Mouse (Mus musculus) testis, postnatal 10 days (tissue): ENCODE measurements around the gene Mfsd4b1.
A peak's percentile ranks its signal among the peaks of the same experiment; 100 is the strongest.

Experiments used
- DNase-seq: peaks from one replicate; pipeline ENCODE4 v3.0.0; 2021; ENCODE audit warnings: low spot score

Gene Mfsd4b1

DNA sequence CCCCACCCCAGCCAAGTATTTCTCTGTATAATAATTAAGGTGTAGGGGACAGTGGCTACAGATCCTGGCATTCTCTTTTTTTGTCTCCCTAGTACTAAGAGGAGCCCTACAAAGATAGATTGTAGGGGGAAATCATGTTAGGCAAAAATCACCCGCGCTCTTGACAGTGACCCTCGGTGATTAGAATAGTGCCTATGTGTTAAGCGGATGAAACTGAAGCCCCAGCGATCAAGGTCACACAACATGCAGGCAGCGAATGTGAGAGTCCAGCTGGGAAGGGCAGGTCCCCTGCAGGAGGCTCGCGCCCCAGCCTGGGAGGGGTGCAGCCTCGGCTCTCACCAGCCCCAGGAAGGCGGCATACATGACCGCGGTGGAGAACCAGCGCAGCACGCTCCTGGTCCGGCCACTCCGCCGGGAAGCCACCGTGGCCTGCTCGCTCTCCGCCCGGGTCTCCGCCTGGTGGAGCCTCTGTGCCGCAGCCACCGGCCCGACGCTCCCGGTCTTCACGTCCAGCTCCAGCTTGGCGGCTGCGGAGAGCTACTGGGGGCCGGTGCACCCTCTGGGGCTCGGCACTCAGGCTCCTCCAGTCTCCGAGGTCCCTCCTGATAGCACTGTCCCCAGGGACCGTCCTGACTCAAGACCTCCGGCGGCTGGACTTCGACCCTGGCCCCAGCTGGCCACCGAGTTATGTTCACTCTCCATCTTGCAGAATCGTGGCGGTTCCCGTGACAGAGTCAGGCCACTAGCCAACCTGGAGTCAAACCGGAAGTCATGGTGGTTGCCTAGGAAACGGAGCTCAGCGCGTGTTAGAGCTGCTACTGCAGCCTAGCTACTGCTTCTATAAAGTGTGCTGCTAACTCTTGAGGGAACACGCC is at the start of gene Mfsd4b1:
TSS of gene Mfsd4b1 (minus strand) at position 715 of the 875 bp plus-strand sequence.
- peak; percentile 76 for DNase-seq

DNA sequence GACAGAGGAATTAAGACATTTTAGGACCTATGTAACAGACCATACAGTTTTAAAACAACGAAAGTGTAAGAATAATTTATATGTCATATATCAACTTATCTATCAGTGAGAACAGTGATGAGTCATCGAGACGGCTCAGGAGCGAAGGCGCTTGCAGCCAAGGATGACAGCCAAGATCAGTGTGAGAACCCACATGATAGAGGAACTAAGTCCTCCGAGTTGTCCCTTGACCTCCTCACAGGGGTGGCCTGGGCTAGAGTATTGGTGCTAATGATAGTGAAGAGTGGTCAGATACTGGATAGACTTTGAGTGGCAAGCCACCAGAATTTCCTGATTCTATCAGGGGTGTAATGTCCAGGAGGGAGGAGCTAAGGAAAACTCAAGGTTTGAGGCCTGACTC is 48.5 kb upstream of the Mfsd4b1 start:
- DNase-seq = no peak

DNA sequence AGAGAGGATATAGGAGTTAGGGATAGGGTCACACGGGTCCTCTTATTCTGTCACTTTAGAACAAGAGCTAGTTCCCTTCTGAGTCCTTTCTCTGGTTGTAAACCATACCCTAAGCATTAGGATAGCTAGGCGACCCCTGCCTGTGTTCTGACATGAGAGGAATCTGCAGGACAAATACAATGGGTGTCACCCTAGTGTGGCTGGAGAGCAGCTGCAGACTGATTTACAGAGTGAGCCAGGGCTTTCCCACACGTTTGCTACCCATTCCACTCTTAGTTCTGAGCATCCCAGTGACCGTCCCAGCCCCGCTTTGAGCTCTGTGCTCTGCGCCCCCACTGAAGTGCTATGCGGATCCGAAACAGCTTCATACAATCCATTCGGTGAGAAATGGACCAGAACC is 45.6 kb upstream of the Mfsd4b1 start:
- DNase-seq = no peak

DNA sequence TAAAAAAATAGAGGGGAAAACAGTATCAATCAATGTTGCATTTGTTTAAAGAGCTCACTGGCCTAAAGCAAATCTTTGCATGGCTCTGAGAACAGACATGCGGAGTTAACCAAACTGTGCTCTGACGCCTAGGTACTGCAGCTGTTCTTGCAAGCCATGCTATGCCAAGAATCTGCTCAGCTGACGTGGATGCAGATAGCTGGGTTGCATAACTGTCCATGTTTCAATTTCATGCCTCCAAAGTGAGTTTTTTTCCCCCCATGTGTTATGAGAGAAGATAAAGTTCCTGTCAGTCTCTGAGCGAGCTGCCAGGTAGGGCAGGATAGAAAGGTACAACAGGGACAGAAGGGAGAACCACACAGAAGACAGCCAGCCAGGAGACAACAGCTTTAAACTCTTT is 44.2 kb upstream of the Mfsd4b1 start:
- DNase-seq = no peak

DNA sequence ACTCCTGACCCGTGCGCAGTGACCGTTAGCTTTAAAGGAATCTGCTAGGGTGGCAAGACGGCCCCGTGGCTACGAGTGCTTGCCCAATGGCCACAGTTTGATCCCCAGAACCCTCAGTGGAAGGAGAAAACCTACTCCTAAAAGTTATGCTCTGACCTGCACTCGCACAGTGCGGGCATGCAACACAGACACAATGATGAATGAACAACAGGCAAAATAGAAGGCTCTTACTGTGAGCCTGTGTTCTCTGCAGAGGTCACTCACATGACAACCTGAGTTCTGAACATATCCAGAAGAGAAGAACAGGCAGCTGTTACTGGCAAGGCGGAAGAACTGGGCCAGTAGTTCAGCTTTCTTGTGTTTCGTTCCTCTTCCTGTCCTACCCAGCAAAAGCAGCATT is 43.5 kb upstream of the Mfsd4b1 start:
- DNase-seq = no peak

DNA sequence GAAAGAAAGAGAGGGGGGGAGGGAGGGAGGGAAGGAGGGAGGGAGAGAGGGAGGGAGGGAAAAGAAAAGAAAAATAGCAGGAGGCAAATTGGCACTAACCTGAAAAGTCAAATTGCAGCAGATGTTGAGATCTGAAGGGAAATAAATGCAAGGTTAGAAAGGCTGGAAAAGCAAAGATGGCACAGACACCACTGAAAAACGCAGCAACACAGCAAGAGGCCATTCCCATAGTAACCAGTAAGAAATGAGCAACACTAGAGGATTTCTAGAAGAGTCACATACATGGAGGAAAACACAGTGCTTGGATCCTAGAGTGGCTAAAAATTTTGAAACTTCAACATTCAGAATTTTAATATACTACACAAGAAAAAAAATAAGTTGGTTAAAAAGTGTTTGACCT is 42.5 kb upstream of the Mfsd4b1 start:
- DNase-seq = no peak

DNA sequence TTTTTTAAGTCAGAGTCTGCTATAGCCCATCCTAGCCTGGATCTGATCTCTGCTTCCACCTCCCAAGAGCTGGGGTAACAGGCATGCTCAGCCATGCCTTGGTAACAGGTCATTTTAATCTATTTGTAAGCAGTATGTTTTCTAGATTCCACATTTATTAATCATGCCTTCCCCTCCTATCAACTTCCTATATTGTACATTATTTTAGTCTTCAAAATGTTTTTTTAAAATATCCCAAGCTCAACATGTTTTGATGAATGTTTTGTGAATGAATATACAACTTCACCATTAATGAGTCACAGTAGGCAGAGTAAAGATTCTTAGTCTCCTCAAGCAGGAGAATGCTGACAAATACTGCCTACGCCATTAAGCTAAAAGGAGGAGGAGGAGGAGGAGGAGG is 42.0 kb upstream of the Mfsd4b1 start:
- DNase-seq = no peak

DNA sequence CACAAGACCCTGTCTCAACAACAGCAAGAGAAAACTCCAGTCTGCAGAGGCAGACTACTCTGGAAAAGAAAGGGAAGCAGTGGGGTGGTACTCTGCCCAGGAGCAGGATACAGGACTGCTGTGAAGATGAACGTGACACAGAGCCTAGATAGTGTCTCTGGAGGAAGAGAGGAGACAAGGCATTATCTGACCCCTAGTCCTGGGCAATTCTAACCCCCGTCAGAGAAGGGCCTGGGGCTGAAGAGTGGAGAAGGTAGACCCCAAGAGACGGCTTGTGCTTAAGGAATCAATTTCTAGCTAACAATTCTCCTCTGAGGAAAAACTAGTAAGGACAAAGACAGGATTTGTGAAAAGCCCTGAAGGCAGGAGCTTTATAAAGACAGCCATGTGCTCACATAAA is 40.3 kb upstream of the Mfsd4b1 start:
- DNase-seq = no peak

DNA sequence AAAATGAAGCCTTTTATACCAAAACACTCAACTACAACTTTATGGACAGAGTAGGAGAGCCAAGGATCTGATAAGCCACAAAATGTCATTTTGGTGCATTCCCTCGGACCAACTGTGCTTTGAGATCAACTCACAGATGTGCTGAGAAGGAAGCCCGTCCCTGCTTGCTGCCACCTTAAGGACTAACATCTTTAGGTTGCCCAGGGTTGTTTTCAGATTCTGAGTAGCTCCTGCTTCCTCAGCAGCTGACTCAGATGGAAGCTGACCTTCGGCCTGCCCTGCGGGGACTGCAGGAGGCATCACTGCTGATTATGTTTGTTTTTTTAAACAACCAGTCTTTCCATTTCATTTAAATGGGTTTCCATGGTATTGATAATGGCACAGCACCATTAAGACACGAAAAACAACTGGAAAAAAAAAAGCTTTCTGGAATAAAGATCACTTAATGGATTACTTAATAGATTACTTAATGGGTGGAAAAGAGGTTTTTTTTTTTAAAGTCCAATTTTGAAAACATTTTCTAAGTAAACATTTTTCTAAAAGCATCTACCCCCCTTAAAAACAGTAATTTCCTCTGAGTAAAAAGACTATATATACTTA is 38.3 kb upstream of the Mfsd4b1 start:
- no peak for DNase-seq

DNA sequence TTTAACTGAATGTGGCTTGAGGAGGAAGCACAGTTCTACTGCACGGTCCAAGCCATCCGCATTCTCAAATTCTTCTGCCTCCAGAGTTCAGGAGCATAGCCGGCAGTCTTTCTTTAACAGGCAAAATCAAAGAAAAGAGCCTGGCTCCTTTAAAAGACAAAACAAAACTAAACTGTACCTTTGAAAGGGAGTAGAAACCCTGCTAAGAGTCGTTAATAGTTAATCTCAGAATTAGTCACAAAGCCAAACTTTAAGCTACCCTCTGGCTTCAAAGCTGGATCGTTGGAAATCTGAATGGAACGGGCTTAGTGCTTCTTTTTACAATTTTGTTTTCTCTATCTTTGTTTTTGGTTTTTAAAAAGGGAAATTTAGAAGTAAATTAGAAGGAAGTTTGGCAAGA is 37.7 kb upstream of the Mfsd4b1 start:
- no peak for DNase-seq

DNA sequence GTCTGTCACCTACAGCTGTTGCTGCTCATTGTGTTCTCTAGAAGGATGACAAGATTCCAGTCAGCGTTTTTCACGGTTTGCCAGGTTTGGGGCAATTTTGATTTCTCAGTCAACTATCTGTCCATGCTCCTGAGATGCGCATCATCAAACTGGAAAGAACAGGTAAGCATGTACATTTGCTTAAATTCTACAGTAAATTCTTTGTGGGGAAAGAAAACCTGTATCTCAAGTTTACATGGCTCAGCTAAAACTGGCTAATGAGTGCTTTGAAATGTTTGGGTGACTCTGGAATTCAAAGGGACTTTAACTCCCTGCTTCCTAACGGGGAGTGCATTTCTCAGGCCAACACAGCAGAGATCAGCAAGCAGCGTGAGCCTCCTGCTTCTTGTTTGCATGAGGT is 36.9 kb upstream of the Mfsd4b1 start:
- DNase-seq = no peak

DNA sequence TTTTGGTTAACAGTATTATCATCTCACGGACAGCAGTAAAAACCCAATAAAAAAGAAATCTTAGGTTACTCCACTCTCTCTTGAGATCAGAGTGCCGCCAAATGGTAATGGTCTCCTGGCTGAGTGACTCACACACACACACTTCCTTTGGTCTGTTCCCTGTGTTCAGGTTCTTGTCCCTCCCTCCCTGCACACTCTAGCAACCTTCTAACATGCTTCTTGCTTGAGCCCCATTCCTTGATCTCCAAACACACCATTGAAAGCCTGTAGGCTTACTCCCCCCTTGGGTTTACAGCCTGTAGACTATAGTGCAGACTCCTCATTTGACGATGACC is 33.7 kb upstream of the Mfsd4b1 start:
- no peak for DNase-seq

DNA sequence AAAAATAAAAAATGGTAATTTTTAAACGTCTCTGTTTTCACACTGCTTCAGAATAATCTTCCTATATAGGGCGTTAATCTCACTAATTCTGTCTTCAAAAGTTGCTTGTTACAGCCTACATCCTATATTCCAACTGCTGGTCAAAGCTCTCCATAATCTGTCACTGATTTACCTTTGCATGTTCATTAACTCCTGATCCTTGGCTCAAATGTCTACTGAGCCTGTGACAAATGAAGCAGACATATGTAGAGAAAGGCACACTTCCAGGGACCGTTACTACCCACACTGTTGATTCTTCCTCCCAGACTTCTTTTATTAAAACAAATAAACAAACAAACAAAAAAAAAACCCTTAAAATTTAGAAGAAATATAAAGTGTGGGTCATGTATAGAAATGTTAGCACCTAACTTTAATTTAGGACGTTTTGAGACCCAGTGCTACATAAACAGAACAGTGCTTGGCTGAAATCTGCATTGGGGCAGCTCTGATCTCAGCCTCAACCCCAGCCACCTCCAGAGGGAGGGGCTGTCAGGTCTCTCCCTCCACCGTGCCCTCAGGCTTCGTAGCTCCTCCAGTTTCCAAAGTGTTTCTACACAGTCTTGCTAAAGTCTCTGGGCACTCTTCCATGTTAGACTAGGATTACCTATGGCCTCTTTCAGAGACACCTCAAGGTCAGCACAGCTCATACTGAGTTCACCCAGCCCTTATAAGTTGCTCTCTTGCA is 33.2 kb upstream of the Mfsd4b1 start:
- DNase-seq = no peak

DNA sequence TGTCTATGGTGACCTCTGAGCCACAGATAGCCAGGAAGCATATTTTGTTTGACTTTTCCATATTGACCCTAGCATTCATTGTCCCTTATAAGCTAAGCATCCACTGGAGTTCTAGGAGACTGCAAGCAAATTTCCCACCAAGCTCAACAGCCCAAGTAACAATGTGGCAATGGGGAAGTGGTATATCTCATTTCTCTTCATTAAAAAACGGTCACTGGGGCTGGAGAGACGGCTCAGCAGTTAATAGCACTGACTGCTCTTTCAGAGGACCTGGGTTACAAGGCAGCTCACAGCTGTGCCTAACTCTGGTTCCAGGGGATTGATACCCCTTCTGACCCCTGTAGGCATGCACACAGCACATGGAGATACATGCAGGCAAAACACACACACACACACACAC is 32.5 kb upstream of the Mfsd4b1 start:
- DNase-seq = no peak

DNA sequence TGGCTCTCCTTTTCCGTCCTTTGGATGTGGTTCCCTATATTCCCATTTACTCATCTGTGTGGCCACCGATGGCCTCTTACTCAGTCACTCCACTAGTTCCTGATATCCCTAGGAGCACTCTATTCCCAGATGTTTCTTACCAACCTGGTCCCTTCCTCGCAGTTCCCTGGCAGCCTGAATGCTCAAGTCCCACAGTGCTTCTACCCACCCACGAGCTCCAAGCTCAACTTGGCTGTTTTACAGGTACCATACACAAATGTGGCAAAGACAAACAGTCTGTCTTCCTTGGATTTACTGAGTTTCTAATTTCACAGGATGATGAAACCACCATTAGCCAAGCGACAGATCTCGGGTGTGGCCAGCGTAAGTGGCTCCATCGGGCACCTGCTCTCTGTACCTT is 29.4 kb upstream of the Mfsd4b1 start:
- no peak for DNase-seq

DNA sequence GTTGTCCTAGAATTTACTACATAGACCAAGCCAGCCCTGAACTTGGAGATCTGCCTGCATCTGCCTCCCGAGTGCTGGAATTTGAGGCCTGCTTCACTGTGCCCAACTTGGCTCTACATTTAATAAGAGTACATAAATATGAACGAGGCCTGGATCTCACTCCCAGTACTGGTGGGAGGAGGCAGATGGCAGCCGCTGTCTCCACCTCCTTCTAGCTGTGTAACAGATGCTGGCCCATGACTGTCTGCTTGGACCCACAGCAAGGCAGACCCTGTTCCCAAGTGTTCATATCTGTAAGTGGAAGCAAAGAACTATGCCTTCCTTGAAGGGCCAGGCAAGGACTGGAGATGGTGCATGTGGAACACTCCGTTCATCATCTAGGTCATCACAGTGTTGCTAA is 28.8 kb upstream of the Mfsd4b1 start:
- DNase-seq = no peak

DNA sequence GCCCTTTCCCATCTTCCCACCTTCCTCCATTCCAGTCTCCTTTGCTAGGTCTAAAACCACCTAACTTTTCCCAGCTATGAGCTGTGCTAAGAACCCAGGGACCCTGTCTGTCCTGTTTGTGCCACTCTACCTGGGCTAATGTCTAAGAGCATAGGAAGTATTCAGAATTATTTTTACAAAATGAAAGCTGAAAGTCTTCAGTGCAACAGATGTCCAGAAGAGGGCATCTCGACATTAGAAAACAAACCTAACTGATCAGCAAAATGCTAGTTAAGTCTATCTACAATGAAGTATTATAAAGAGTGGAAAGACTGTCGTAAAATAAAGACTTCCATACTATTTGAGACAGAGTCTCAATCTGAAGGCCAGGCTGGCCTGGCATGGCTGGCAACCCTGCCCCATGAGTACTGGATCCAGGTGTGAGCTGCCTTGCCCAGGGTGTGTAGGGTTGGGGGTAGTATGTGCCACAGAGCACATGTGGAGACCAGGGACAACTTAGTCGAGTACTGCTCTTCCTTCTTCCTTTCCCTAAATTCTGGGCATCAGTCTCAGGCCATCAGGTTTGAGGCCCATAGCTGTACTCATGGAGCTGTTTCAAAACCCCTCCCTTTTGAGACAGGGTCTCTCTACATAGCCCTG is 28.3 kb upstream of the Mfsd4b1 start:
- no peak for DNase-seq

DNA sequence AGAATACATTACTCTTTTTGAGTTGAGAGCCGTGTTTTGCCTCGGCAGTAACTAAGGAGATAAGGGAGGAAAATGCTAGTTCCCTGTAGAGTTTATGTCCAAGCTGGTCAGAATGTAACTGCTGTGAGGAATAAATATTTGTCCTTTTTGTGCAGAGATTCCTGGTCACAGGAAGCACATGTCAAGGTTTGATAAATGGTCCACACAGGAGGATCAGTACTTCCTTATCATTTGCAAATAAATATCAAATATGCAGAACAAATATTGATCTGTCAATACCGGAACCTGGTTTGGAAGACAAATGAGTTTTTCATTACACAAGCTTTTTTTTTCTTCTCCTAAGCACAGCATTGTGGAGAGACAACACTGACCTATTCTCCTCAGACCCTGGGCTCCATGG is 26.9 kb upstream of the Mfsd4b1 start:
- DNase-seq = no peak

DNA sequence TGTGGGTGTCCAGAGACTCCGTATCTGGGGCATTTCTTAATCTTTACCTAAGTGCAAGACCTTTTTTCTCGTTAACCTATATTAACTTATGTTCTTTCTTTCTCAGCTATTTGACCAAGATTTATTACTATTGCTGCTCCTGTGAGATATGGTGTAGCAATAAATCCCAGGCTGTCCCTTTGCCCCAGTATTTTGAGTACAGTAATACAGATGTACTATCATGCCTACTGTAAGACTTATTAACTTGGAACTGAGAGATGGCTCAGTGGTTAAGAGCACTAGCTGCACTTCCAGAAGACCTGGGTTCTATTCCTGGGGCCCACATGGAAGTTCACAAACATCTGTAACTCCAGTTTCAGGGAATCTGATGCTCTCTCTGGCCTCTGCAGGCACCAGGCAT is 25.7 kb upstream of the Mfsd4b1 start:
- no peak for DNase-seq

DNA sequence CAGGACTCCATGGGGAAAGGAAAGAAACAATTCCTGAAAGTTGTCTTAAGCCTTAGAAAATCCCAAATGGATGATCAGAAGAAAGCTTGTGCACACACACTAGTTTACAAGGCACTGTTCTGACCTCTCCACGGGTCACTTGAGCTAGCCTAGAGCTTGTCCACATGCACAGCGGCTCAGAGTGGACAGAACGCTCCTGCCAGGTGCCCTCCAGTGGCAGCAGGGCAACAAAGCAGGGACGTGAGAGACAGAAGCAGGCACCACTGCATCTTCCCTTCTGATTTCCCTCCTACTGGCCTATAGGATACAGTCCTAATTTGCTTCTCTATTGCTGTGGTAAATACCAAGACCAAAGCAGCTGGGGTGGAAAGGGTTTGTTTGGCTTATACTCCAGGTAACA is 16.3 kb upstream of the Mfsd4b1 start:
- peak; percentile 52 for DNase-seq

DNA sequence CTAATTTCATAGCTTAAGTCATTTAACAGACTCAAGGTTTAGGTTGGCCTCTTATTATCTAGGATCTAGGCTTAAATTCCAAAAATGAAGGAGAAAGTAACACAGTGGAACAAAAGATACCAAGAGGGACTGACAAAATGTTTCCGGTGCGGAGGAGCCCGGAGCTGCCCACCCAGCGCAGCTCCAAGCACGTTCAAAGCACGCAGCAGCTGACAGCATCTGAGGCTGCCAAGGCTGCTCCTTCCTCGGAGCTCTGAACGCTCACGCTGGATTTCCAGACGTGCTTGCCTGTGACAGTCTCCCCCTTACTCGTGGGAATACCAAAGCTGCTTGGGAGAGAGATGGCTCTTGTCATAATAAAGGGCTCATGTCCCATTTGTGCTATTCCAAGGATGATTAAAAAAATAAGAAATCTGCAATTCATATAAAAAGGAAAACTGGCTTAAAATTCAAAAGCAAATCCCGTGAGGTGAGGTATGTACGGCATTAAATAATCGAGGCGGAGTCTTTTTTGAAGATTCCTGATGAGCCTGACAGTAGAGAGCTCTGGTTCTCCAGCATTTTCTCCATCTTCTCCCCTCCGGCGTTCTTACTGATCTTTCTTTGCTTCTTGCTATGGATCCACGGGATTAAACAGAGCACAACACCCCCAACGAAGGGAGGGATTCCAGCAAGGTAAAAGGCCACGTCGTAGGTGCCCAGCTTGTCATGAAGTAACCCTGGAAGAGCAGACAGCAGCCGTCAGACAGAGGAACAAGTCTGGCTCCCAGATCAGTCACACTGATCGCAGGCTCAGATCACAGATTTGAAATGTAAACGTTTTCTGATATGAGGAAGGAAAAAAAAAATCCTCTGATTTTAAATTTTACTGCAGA is 11.9 kb upstream of the Mfsd4b1 start:
- DNase-seq = no peak

DNA sequence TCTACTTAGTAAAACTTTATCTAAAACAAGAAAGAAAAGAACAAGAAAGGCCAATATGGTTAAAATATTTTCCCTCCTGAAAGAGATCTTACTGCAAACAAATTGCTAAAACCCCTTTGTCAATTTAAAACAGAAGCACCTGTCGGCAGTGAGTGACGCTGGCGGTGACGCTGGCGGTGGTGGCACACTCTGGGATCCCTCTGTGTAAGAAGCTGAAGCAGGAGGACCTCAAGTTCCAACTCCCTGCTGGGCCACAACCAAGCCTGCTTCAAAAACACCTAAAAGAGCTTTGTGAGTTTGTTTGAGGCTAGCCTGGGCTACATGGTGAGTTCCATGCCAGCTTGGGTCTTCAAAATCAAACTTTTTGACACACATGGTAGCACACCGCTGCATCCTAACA is 9.9 kb upstream of the Mfsd4b1 start:
- DNase-seq = no peak
